Mouse (Mus musculus) spleen, adult 10 weeks (tissue): Measurements from ENCODE around the gene Axl. TPM values are rescaled to one million over a fixed set of nuclear protein-coding genes. Genes with fewer than 3 reads are reported as not detected.

Source experiments
- polyA plus RNA-seq: library from polyadenylated mRNA; stranded (reverse); fragments of 350-450 nt; fragmentation: Illumina TruSeq; extraction: RNeasy Lipid Tissue Mini Kit (QIAGEN cat#74804); gene quantifications from one replicate; pipeline ENCODE4 v1.2.3, GENCODE M21; 2015; ENCODE audit warnings: low replicate concordance; ENCODE audit not compliant: insufficient read depth

The Axl gene
- 106 TPM for polyA plus RNA-seq

DNA sequence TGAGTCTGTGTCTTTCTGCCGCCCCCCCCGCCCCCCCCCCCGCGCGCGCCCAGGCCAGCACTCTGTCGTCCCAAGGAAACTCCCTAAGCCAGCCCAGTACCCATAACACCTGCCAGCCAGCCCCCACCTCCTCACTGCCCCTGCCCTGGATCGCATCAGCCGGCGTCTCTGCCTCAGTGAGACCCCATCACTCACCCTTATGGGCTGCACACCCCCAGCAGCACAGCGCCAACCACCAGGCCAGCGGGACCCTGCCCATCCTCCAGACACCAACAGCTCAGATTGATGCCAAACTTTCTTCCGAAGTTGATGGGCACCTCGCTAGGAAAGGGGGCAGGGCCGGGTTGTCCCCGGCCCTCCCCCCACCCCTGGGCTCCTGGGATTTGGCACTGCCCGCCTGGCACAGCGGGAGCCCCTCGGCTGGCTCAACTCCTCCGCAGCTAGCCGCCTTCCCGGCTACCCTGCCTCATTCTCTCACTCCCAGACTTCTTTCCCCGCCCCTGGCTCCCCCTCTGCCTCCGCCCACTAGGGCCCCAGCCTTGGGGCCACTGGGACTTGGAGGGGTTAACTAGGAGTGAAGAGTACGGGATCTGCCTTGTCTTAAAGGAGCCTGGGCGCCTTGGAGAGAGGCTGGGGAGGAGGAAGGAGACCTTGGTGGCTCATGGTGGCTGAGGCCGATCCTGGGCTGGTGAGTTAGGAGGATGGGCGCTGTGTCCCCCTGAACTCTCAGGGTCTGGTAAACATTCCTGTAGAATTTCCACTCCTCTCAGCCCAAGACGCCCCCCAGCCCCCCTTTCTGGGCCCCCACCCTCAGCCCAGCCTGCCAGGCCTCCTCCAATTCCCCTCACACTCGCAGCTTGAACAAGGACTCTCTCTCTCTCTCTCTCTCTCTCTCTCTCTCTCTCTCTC is at the start of gene Axl:
Gene Axl, minus strand, starts transcription at position 486 of the 909 bp plus-strand sequence.

DNA sequence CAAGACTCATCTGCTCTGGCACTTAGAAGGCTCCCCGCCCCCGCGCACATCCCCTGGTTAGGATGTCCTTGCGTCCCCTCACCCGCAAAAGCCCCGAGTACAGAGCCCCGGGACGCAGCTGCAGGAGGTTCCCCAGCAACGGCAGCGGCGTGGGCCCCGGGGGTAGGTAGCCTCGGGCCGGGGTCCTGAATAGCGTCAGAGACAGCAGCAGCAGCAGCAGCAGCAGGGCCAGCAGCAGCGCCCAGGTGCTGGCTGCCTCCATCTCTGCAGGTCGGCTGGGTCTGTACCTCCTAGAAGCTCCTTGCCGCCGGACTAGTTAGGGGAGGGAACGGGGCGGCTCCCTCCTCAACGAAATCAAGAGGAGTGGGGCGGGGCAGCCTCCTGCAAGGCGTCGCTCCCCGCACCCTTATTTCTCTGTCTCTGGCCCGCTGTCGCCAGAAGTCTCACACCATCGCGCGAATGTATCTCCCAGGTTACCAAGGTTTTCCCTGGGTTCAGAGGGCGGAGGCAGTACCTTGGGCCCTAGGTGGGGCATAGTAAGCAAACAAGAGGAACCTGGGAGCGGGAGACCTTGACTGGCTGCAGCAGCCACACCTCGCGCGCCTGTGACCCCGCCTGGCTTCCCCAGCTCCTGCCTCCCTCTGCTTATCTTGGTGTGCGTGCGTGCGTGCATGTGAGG is 27.9 kb upstream of the Axl start, which contains the start of gene Cyp2s1:
Gene Cyp2s1, minus strand, starts transcription at position 673 of the 679 bp plus-strand sequence.

DNA sequence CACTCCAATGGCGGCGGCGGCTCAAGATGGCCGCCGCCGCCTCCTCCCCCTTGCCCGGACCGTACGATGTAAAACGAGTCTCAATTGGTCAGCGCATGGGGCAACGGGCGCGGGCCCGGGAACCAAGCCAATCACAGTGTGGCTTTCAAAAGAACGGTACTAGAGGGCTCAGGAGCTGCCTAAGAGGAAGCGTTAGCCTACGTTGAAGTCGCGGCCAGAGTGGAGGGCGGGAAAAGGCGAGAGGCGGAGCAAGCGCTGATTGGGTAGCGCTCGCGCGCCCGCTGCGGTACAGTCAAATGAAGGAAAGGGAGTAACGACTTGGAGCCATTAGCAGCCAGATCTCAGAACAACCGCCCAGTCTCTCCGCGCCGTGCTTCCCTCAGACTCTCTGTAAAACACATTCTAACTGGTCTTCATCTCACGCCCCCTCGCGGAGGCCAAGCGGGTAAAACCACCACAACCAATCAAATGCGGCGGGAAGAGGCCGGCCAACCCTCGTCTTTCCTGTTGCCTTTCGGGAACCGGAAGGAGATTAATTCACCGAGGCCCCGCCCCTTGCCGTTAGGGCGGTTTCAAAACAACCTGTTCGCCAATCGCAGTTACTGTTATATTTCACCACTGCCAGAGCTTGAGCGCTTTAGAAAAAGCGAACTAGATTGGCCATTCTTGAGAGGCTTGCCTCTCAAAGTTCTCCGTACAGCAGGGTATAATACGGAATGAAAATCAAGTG is 33.6 kb downstream of the Axl start, which contains the start of gene Hnrnpul1:
Gene Hnrnpul1, minus strand, starts transcription at position 20 of the 730 bp plus-strand sequence.

DNA sequence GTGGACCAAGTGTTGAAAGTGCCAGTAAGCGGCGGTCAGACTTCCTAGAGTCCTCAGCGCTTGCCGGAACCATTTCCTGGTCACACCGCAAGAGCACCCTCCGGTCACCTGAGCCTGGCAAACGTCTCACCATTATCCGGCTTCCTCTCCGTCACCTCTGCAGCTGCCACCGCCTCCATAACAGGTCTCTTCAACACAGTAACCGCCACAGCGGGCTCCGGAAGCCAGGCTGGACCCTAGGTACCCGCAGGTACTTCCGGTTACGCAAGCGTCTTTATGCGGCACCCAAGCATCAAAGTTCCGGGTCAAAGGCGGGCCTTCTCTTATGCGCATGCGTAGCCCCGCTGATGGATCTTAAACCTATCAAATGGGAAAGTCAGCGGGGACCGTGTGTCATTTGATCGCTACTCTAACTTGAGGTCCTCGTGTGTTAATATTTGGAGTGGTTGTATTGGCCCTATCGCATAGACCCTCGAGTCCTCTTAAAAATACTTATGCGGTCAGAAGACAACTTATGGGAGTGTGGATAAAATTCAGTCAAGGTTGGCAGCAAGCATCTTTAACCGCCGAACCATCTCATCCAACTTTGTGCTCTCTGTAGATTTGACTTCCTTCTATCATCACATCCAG is 69.6 kb downstream of the Axl start, which contains the start of gene Ccdc97:
Gene Ccdc97, minus strand, starts transcription at position 301 of the 630 bp plus-strand sequence.

Other genes with a start within 250 kb of the Axl start
- 2.8 TPM for gene Ceacam2, start 248.8 kb downstream of the Axl start, polyA plus RNA-seq
- not detected for gene Erich4, start 172.8 kb downstream of the Axl start, polyA plus RNA-seq
- gene Dmac2, start 169.3 kb downstream of the Axl start, polyA plus RNA-seq = 121 TPM
- 4.2 TPM for gene B3gnt8, start 162.1 kb downstream of the Axl start, polyA plus RNA-seq
- gene Bckdha, start 129.7 kb downstream of the Axl start, polyA plus RNA-seq = 4.6 TPM
- 15.9 TPM for gene Exosc5, start 129.5 kb downstream of the Axl start, polyA plus RNA-seq
- gene Tmem91, start 113.5 kb downstream of the Axl start, polyA plus RNA-seq = 0.47 TPM
- 9.7 TPM for gene B9d2, start 107.9 kb downstream of the Axl start, polyA plus RNA-seq
- 91.7 TPM for gene Tgfb1, start 101.7 kb downstream of the Axl start, polyA plus RNA-seq
- gene Ccdc97, start 69.6 kb downstream of the Axl start, polyA plus RNA-seq = 33.3 TPM
- 94.5 TPM for gene Hnrnpul1, start 33.9 kb downstream of the Axl start, polyA plus RNA-seq
- gene Cyp2s1, start 28.2 kb upstream of the Axl start, polyA plus RNA-seq = 2.3 TPM
- 0.15 TPM for gene Cyp2b10, start 108.9 kb upstream of the Axl start, polyA plus RNA-seq